Mouse (Mus musculus): ENCODE results near the gene Zfp292.

- no peak for TF ChIP-seq CTCF (IDR thresholded peaks at IDR 0.05; ENCODE audit: low read depth)
- no peak for TF ChIP-seq EP300 (IDR thresholded peaks at IDR 0.05; ENCODE audit: low read depth)
Observed at GRCm38 (mm10) chr4:34901166-34901565, 18.4 kb upstream of the Zfp292 start.

Data from liver, embryonic 14.5 days (tissue).